Comparison of ENCODE assay signal across 18 mouse cellular contexts in the genomic region with DNA sequence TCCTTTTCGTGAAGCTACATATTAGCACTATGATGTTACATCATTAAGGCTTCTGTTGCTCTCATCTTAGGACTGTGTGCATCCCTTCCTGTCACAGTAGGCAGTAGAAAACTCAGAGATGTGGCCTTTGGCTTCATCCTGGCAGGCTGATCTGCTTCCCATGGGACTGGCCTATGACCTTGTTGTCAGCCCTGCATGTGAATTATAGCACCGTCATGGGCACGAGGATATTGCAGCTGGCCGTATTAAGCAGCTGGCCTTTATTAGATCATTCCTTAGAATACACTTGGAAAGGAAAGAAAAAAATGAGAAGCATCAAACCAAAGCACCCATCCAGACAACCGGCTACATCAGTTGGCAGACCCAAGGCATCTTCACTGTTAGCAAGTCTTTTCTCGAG. TPM values are rescaled to one million over a fixed set of nuclear protein-coding genes. Genes with fewer than 3 reads are reported as not detected.
A peak's percentile ranks its signal among the peaks of the same experiment; 100 is the strongest.
DNase-seq lines count a peak whose midpoint lies in the region; ATAC-seq and TF ChIP-seq lines count a peak whose summit lies in the region.
"Had no signal": no experiment of that assay in that cellular context is flagged by ENCODE, and none has a peak within 500 bp of the region (broad histone marks: within the 10 kb centered on the region; RNA-seq: fewer than 3 reads in every experiment).

No protein-coding gene starts in this region.

- no peak overlapping the region for H3K4me3 ChIP-seq in intestine, embryonic 16.5 days (ENCODE audit: low read length)
- H3K4me3 ChIP-seq in intestine, postnatal 0 days (ENCODE audit: low read depth, low read length): no peak overlapping the region
- no peak overlapping the region for H3K4me3 ChIP-seq in hindbrain, embryonic 16.5 days (ENCODE audit: low read length)
- H3K4me3 ChIP-seq: embryonic facial prominence, embryonic 15.5 days; heart, embryonic 13.5 days; limb, embryonic 13.5 days; liver, embryonic 15.5 days; stomach, embryonic 15.5 days had no signal

- no peak for TF ChIP-seq CTCF in intestine, postnatal 0 days (IDR thresholded peaks at IDR 0.05; ENCODE audit: low read depth)

- H3K27me3 ChIP-seq in intestine, embryonic 16.5 days (replicated peaks; ENCODE audit: control insufficient read depth, insufficient read depth, low read length): no peaks in the 10 kb centered on the region
- H3K27me3 ChIP-seq in intestine, postnatal 0 days (replicated peaks; ENCODE audit: control insufficient read depth, insufficient read depth, low read length): no peaks in the 10 kb centered on the region
- H3K27me3 ChIP-seq in hindbrain, embryonic 16.5 days (replicated peaks; ENCODE audit: control insufficient read depth, insufficient read depth, low read length): no peaks in the 10 kb centered on the region
- H3K27me3 ChIP-seq: embryonic facial prominence, embryonic 15.5 days; heart, embryonic 13.5 days; limb, embryonic 13.5 days; liver, embryonic 15.5 days; stomach, embryonic 15.5 days had no signal

- no peak overlapping the region for H3K4me2 ChIP-seq in intestine, embryonic 16.5 days (ENCODE audit: low read depth, low read length)
- H3K4me2 ChIP-seq in intestine, postnatal 0 days (replicated peaks; ENCODE audit: low read depth): no peak overlapping the region
- no peak overlapping the region for H3K4me2 ChIP-seq in hindbrain, embryonic 16.5 days (ENCODE audit: low read length)
- H3K4me2 ChIP-seq: embryonic facial prominence, embryonic 15.5 days; heart, embryonic 13.5 days; limb, embryonic 13.5 days; liver, embryonic 15.5 days; stomach, embryonic 15.5 days had no signal

- H3K4me1 ChIP-seq in intestine, embryonic 16.5 days (ENCODE audit: control insufficient read depth, insufficient read depth, low read length): no peaks in the 10 kb centered on the region
- H3K4me1 ChIP-seq in intestine, postnatal 0 days (replicated peaks; ENCODE audit: control insufficient read depth, insufficient read depth, low read length): no peaks in the 10 kb centered on the region
- no peaks in the 10 kb centered on the region for H3K4me1 ChIP-seq in hindbrain, embryonic 16.5 days (ENCODE audit: control insufficient read depth, insufficient read depth, low read depth, low read length)
- H3K4me1 ChIP-seq: liver, embryonic 15.5 days; stomach, embryonic 15.5 days had no signal

- 0 out of 2 replicates have a peak, but pooled peaks have one; percentile 18 for ATAC-seq in intestine, embryonic 16.5 days
- ATAC-seq in intestine, postnatal 0 days: no peak
- ATAC-seq in hindbrain, embryonic 16.5 days: no peak
- ATAC-seq in activated CD4-positive, CD25-positive, alpha-beta regulatory T cell, adult 4 months: no peak
- ATAC-seq: forebrain, embryonic 14.5 days had no signal

- H3K27ac ChIP-seq in intestine, embryonic 16.5 days (ENCODE audit: low read length): peak overlapping the region; percentile 8; the same call in 1 of the 2 replicates
- H3K27ac ChIP-seq in intestine, postnatal 0 days (ENCODE audit: low read depth, low read length): no peak overlapping the region
- no peak overlapping the region for H3K27ac ChIP-seq in hindbrain, embryonic 16.5 days (ENCODE audit: low read depth, low read length)
- H3K27ac ChIP-seq: embryonic facial prominence, embryonic 15.5 days; heart, embryonic 13.5 days; liver, embryonic 15.5 days; stomach, embryonic 15.5 days had no signal

- no peaks in the 10 kb centered on the region for H3K36me3 ChIP-seq in intestine, embryonic 16.5 days (ENCODE audit: control insufficient read depth, insufficient read depth, low read length)
- H3K36me3 ChIP-seq in intestine, postnatal 0 days (ENCODE audit: control insufficient read depth, insufficient read depth): peaks cover 9% of the 10 kb centered on the region; the same call in 1 of the 2 replicates
- peaks cover under 1% of the 10 kb centered on the region for H3K36me3 ChIP-seq in hindbrain, embryonic 16.5 days (ENCODE audit: control insufficient read depth, insufficient read depth, low read length)
- H3K36me3 ChIP-seq: stomach, embryonic 15.5 days had no signal

- DNase-seq in NIH3T3 (ENCODE audit: low read depth): peak; percentile 8
- DNase-seq in adrenal gland, postnatal 25 days: peak; percentile 21
- peak; percentile 47 to 52 for DNase-seq in kidney, postnatal 36 days
- DNase-seq in spleen, postnatal 10 days (ENCODE audit: low spot score in 2 of 2): no peak
- DNase-seq: cerebellum, adult 9-10 months; lung, postnatal 10 days; thymus, postnatal 14 days had no signal

- H3K9me3 ChIP-seq in intestine, embryonic 16.5 days (ENCODE audit: control insufficient read depth, low read length): no peaks in the 10 kb centered on the region
- no peaks in the 10 kb centered on the region for H3K9me3 ChIP-seq in intestine, postnatal 0 days (ENCODE audit: control insufficient read depth)
- H3K9me3 ChIP-seq in hindbrain, embryonic 16.5 days (ENCODE audit: control insufficient read depth, low read length): no peaks in the 10 kb centered on the region
- H3K9me3 ChIP-seq: embryonic facial prominence, embryonic 15.5 days; liver, embryonic 15.5 days; stomach, embryonic 15.5 days had no signal

- H3K9ac ChIP-seq in intestine, embryonic 16.5 days (ENCODE audit: low read depth, low read length): no peak overlapping the region
- H3K9ac ChIP-seq in intestine, postnatal 0 days (ENCODE audit: low read depth, low read length): no peak overlapping the region
- H3K9ac ChIP-seq in hindbrain, embryonic 16.5 days (ENCODE audit: low read depth, low read length): no peak overlapping the region
- H3K9ac ChIP-seq: embryonic facial prominence, embryonic 15.5 days; heart, embryonic 13.5 days; limb, embryonic 13.5 days; liver, embryonic 15.5 days; stomach, embryonic 15.5 days had no signal

- WGBS in intestine, embryonic 16.5 days: 54% methylated on average over 6 of the region's 6 CpGs
- WGBS in intestine, postnatal 0 days: 59% methylated on average over 6 of the region's 6 CpGs
- WGBS in hindbrain, embryonic 16.5 days: 69% methylated on average over 6 of the region's 6 CpGs

RNA-seq across cellular contexts. Expression of a gene that starts 12.2 kb away (rescaled TPM):
- polyA plus RNA-seq in intestine, embryonic 16.5 days (2015; fragmentation: Nextera tagmentation; extraction: Ambion mirVana): 1,107 and 1,211 TPM in 2 replicates
- 424 and 449 TPM in 2 replicates for polyA plus RNA-seq in intestine, postnatal 0 days (2015; fragmentation: Nextera tagmentation; extraction: Ambion mirVana)
- 798 and 829 TPM in 2 replicates for total RNA-seq in adrenal gland, postnatal 25 days (2021)
- polyA plus RNA-seq in hindbrain, embryonic 16.5 days (2015; fragmentation: Nextera tagmentation; extraction: Ambion mirVana): 1,201 and 1,280 TPM in 2 replicates
- polyA plus RNA-seq in activated CD4-positive, CD25-positive, alpha-beta regulatory T cell, adult 4 months (2017; shearing (Covaris generic)): 1,000 to 10,000 TPM; 2,185 to 2,296 TPM

RNA-seq across cellular contexts. Expression of a gene that starts 13.3 kb away (rescaled TPM):
- polyA plus RNA-seq in intestine, embryonic 16.5 days (2015; fragmentation: Nextera tagmentation; extraction: Ambion mirVana): 20.2 and 20.8 TPM in 2 replicates
- polyA plus RNA-seq in intestine, postnatal 0 days (2015; fragmentation: Nextera tagmentation; extraction: Ambion mirVana): 13.2 and 14.0 TPM in 2 replicates
- 23.2 and 25.0 TPM in 2 replicates for total RNA-seq in adrenal gland, postnatal 25 days (2021)
- 22.2 and 24.2 TPM in 2 replicates for polyA plus RNA-seq in hindbrain, embryonic 16.5 days (2015; fragmentation: Nextera tagmentation; extraction: Ambion mirVana)
- polyA plus RNA-seq in activated CD4-positive, CD25-positive, alpha-beta regulatory T cell, adult 4 months (2017; shearing (Covaris generic)): 10 to 100 TPM; 24.5 to 25.2 TPM

RNA-seq across cellular contexts. Expression of a gene that starts 30.3 kb away (rescaled TPM):
- 48.7 and 55.7 TPM in 2 replicates for polyA plus RNA-seq in intestine, embryonic 16.5 days (2015; fragmentation: Nextera tagmentation; extraction: Ambion mirVana)
- polyA plus RNA-seq in intestine, postnatal 0 days (2015; fragmentation: Nextera tagmentation; extraction: Ambion mirVana): 83.0 and 86.1 TPM in 2 replicates
- 23.3 and 27.3 TPM in 2 replicates for total RNA-seq in adrenal gland, postnatal 25 days (2021)
- 22.1 and 23.7 TPM in 2 replicates for polyA plus RNA-seq in hindbrain, embryonic 16.5 days (2015; fragmentation: Nextera tagmentation; extraction: Ambion mirVana)
- 10 to 100 TPM; 25.5 to 29.7 TPM for polyA plus RNA-seq in activated CD4-positive, CD25-positive, alpha-beta regulatory T cell, adult 4 months (2017; shearing (Covaris generic))

RNA-seq across cellular contexts. Expression of a gene that starts 56.5 kb away (rescaled TPM):
- 0.32 and 0.66 TPM in 2 replicates for polyA plus RNA-seq in intestine, embryonic 16.5 days (2015; fragmentation: Nextera tagmentation; extraction: Ambion mirVana)
- 0.55 and 0.71 TPM in 2 replicates for polyA plus RNA-seq in intestine, postnatal 0 days (2015; fragmentation: Nextera tagmentation; extraction: Ambion mirVana)
- total RNA-seq in adrenal gland, postnatal 25 days (2021): 0.88 and 1.3 TPM in 2 replicates
- polyA plus RNA-seq in hindbrain, embryonic 16.5 days (2015; fragmentation: Nextera tagmentation; extraction: Ambion mirVana): 1.7 and 2.2 TPM in 2 replicates
- not detected for polyA plus RNA-seq in activated CD4-positive, CD25-positive, alpha-beta regulatory T cell, adult 4 months (2017; shearing (Covaris generic))
- total RNA-seq: hematopoietic stem cell, adult 5-6 weeks had no signal

Comparison
In these comparisons a context has a peak if more than half of its experiments do, and no peak if none do; other contexts are left out.
1. DNase-seq: peak in NIH3T3 (single experiment), adrenal gland, postnatal 25 days (single experiment) and kidney, postnatal 36 days (2 of 2); none in spleen, postnatal 10 days (0 of 2).